Mouse (Mus musculus) E14TG2a.4 (cell line): Measurements from ENCODE around the gene Art1.

ENCODE experiments used
- CTCF ChIP-seq: conservative IDR thresholded peaks from 2 replicates; pipeline ENCODE4 v1.5.1; 2014; ENCODE audit warnings: low read length
- POU5F1 ChIP-seq: IDR thresholded peaks from 2 replicates; pipeline ENCODE4 v1.6.1; 2014; ENCODE audit warnings: low read length, borderline replicate concordance

- TF ChIP-seq CTCF: no peak
- no peak for TF ChIP-seq POU5F1
These were observed 2.6 kb downstream of the Art1 start for GRCm38 (mm10) chr7:102104126-102104525.
